Mouse (Mus musculus) cerebellum, adult 2 months (tissue): ENCODE results near the gene Dock3. TPM values are rescaled to one million over a fixed set of nuclear protein-coding genes. Genes with fewer than 3 reads are reported as not detected.
A peak's percentile ranks its signal among the peaks of the same experiment; 100 is the strongest.

Source experiments
- DNase-seq, 2 experiments: peaks; one replicate each; pipeline ENCODE4 v3.0.0; 2021
- H3K27ac ChIP-seq: fragments of 200-500 bp; 2 replicates; pipeline ENCODE4 v1.5.1; 2012; ENCODE audit warnings: low read length, control low read depth, inconsistent platforms; ENCODE audit not compliant: insufficient read depth
- H3K27me3 ChIP-seq: fragments of 200-500 bp; 2 replicates; pipeline ENCODE4 v1.6.1; 2012; ENCODE audit warnings: inconsistent platforms, mild to moderate bottlenecking, low read length, moderate library complexity; ENCODE audit not compliant: control insufficient read depth, insufficient read depth
- H3K4me1 ChIP-seq: fragments of 200-500 bp; 2 replicates; pipeline ENCODE4 v1.6.1; 2011; ENCODE audit warnings: low read length; ENCODE audit not compliant: control insufficient read depth, insufficient read depth
- H3K4me3 ChIP-seq: fragments of 200-500 bp; replicated peaks from 2 replicates; pipeline ENCODE3; 2011; ENCODE audit warnings: mild to moderate bottlenecking, low read depth, low read length, control low read depth; ENCODE audit not compliant: insufficient read depth
- CTCF ChIP-seq: fragments of 200-500 bp; IDR thresholded peaks from 2 replicates; pipeline ENCODE4 v1.5.1; 2011; ENCODE audit warnings: low read depth, mild to moderate bottlenecking, control low read depth, low read length, moderate library complexity, borderline replicate concordance; ENCODE audit not compliant: insufficient read depth
- POLR2A ChIP-seq: fragments of 200-500 bp; IDR thresholded peaks from 2 replicates; pipeline ENCODE4 v1.6.1; 2011; ENCODE audit warnings: low read length, control low read depth, borderline replicate concordance; ENCODE audit not compliant: insufficient read depth
- WGBS: fragments of 180-500 bp; shearing (Covaris S2); methylation state at CpG from one replicate; pipeline ENCODE4 v1.1.7; 2018; 5-methylcytosine and 5-hydroxymethylcytosine counted together
- polyA plus RNA-seq: library from polyadenylated mRNA; depleted of rRNA; stranded (reverse); fragments of >200 nt; gene quantifications from 2 replicates; pipeline ENCODE4 v1.2.3, GENCODE M21; 2012; rRNA removed

The Dock3 gene
- 121 and 129 TPM in 2 replicates for polyA plus RNA-seq

DNA sequence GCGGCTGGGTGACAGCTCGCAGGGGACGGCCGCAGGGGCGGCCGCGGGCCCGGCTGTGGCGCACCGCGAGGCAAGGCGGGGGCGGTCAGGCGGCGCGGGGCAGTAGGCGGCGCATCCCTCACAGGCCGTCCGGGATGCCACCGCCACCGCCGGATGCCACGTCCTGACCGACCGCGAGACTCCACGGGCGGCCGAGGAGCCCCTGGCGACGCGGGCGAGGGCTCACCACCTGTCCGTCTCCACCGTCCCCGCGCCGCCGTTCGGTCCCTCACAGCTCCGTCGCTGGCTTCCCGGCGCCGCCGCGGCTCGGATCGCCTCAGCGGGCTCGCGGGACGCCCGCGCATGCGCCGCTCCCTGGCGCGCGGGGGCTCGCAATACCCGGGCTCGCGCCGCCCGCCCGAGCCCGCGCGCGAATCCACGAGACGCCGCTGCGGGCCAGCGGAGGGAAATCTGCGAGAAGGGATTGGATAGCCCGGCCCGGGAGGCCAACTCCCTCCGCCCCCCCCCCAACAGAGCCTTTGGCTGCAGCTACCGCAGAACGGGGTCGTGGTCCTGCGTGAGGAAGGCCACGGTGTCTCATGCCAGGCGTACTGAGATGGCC, at the start of gene Dock3:
Gene Dock3, minus strand, starts transcription at position 371 of the 601 bp plus-strand sequence.
- WGBS = 1% methylated on average over 81 of the region's 87 CpGs
- TF ChIP-seq POLR2A (peak; percentile 87), CTCF (no peak)
- peak within 1 kb of the TSS; percentile 96 for H3K27ac ChIP-seq
- peak within 1 kb of the TSS; percentile 80 for H3K4me3 ChIP-seq
- no peaks in the 10 kb centered on the region; the same call in 1 of the 2 replicates for H3K4me1 ChIP-seq
- no peaks in the 10 kb centered on the region for H3K27me3 ChIP-seq
- peak; percentile 90 for DNase-seq

- Histone ChIP-seq H3K27ac (no peak overlapping the region), H3K27me3 (no peaks in the 10 kb centered on the region), H3K4me1 (peaks cover 31% of the 10 kb centered on the region), H3K4me3 (no peak overlapping the region)
- WGBS = 85% methylated on average over 13 of the region's 13 CpGs
- TF ChIP-seq CTCF (no peak), POLR2A (no peak)
- DNase-seq = no peak
Measured at GRCm38 (mm10) chr9:107280322-107281027, 48.8 kb upstream of the Dock3 start.

DNA sequence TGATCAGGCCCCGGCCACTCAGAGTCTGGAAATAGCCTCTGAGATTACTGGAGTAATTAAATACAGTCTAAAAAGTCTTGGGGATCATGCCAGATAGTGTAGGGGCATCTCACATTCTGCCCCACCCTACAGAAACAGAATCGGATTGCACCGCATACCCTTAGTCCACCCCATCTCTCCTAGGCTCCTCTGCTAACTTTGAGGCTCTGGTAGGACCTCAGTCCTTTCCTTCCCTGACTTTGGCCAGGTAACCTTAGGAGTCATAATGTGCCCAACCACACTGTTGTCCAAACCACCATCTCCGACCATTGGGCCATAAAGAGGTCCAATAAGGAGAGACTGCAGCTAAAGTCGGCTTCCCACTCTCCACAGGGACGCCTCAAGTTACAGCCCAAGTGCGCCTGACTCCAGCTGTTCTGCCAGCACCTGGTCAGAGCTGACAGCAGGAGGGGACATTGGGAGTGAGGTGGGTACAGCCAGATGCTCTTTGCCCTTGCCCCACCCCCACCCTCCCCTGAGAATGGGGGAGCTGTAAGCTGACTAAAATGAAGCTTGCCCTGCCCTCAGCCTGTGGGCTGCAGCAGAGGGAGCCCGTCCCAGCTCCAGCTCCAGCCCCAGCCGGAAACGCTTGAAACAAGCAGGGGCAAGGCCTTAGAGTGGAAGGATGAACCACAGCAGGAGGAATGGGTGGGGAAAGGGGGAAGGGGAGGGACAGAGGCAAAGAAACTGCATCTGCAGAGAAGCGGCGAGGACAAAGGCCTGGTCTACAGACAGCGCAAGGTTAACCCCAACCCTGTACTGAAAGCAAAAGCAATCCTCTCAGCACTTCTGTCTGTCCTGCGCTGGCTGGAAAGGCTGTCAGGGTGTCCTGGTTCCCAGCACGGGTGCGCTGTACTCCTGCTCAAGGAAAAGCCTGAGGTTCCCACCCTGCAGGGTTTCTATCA, 47.9 kb upstream of the Dock3 start:
- H3K27me3 ChIP-seq = no peaks in the 10 kb centered on the region
- no peak for DNase-seq
- H3K27ac ChIP-seq = no peak overlapping the region
- no peak overlapping the region for H3K4me3 ChIP-seq
- TF ChIP-seq CTCF (no peak), POLR2A (no peak)
- 72% methylated on average over 16 of the region's 16 CpGs for WGBS
- peaks cover 27% of the 10 kb centered on the region for H3K4me1 ChIP-seq

DNA sequence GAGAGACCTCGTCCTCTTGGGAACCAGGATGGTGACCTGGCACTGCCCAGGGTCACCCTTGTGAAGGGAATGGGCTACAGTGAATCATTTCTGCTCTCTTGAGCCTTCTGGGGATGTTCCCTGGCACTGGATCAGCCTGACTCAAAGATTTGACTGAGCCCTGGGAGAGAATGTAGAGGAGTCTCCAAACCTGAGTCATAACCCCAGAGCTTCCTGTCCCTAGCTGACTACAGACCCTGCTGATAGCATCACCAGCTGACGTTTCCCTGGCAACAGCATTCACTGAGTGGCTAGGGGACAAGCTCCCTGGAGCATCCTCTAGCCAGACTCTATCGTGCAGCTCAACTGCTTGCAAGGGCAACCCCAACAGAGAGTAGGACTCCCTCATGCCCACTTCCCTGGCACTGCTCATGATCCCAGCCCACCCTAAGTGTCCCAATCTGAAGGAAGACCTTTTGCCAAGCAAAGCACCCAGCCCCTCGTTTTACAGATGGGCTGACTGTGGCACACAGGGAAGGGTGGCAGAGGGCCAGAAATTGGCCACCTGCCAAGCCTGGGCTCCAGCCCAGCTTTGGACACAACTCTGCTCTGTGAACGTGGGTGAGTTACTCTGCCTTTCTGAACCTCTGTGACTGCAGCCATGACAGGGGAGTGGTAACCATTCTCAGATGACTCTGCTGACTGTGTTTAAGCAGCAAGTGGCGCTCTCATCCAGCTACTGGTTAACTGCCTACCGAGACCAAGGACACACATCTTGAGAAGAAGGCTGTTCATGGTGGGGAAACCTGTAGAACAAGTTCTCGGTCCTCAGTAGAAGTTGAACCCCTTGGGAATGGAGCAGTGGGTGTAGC, 47.0 kb upstream of the Dock3 start:
- H3K27me3 ChIP-seq = no peaks in the 10 kb centered on the region
- peak; percentile 85 to 90 for DNase-seq
- H3K4me1 ChIP-seq = peaks cover 27% of the 10 kb centered on the region
- TF ChIP-seq POLR2A (no peak), CTCF (no peak)
- H3K27ac ChIP-seq = peak overlapping the region; percentile 18; the same call in 1 of the 2 replicates
- 17% methylated on average over 8 of the region's 8 CpGs for whole genome bisulfite sequencing
- H3K4me3 ChIP-seq = no peak overlapping the region

- WGBS = 35% methylated on average over 4 of the region's 4 CpGs
- peak; percentile 58 for DNase-seq
Measured at GRCm38 (mm10) chr9:107278126-107278525, 46.4 kb upstream of the Dock3 start.

GRCm38 (mm10) chr9:107277603-107278002, 45.9 kb upstream of the Dock3 start:
- Histone ChIP-seq H3K27me3 (no peaks in the 10 kb centered on the region), H3K4me1 (peaks cover 31% of the 10 kb centered on the region), H3K27ac (no peak overlapping the region), H3K4me3 (no peak overlapping the region)
- 84% methylated on average over 7 of the region's 7 CpGs for WGBS
- no peak for TF ChIP-seq CTCF
- no peak for TF ChIP-seq POLR2A
- no peak for DNase-seq

More at GRCm38 (mm10) chr9:107278126-107278525, 46.4 kb upstream of the Dock3 start:
- TF ChIP-seq CTCF (peak; percentile 74; the same call in 1 of the 2 replicates), POLR2A (no peak)
- Histone ChIP-seq H3K4me3 (no peak overlapping the region), H3K27ac (peak overlapping the region; percentile 18; the same call in 1 of the 2 replicates), H3K4me1 (peaks cover 29% of the 10 kb centered on the region), H3K27me3 (no peaks in the 10 kb centered on the region)

- whole genome bisulfite sequencing = 45% methylated on average over 5 of the region's 5 CpGs
- Histone ChIP-seq H3K4me1 (peaks cover 42% of the 10 kb centered on the region), H3K27ac (no peak overlapping the region), H3K27me3 (no peaks in the 10 kb centered on the region), H3K4me3 (no peak overlapping the region)
- peak; percentile 32 to 55 for DNase-seq
- TF ChIP-seq POLR2A (no peak), CTCF (no peak)
Measured at GRCm38 (mm10) chr9:107275710-107276109, 44.0 kb upstream of the Dock3 start.
